Mouse (Mus musculus): ENCODE data around the gene Grik5.

DNA sequence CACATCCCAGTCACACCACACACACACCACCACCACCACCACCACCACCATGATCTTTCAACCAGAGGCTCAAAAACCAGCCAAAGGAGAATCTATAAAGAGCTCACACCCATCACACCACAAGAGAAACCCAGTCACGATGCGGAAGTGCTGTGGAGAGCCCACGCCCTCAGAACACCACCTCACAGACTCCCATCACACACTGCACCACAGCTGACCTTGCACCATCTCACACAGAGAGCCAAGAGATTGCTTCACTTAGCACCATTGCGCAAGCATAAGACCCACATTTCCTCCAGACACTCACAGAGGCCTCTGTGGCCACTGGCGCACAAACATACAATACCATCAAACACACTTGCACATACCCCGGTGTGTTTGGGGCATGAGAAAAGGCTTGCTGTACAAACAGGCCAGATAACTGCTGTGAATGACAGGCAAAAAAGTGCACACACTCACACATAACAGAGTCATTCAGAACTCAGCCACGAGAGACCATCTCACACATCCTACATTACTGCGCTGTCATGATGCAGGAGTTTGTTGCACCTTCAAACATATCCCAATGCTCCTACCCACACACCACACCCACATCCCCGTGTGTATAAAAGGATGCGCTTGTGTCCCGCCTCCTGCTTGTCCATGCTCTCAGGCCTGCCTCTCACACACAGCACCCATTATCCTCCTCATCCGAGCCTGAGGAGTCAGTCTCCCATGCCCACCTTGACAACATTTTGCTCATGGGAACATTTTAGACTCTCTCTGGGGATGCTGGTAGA is 65.4 kb downstream of the Grik5 start:
- TF ChIP-seq CTCF (IDR thresholded peaks at IDR 0.05; ENCODE audit: low read depth, low read length) (no peak), POLR2A (IDR thresholded peaks at IDR 0.05; ENCODE audit: borderline replicate concordance, low read depth, low read length) (no peak)

All from bone marrow macrophage, adult 2 months (primary cell).